Mouse (Mus musculus) hematopoietic stem cell, adult 5-6 weeks (primary cell): ENCODE measurements around the gene Plekhg4. TPM values are rescaled to one million over a fixed set of nuclear protein-coding genes. Genes with fewer than 3 reads are reported as not detected.

Experiments
- ATAC-seq, 2 experiments: fragments of 125-278 bp in 1 of 2; replicated peaks in 1 of 2; 2 replicates each; pipeline ENCODE4 v1.8.0; 2016 to 2017; ENCODE audit warnings: inconsistent platforms in 2 of 2, mild to moderate bottlenecking in 2 of 2, moderate number of reproducible peaks in 2 of 2, low read depth in 1 of 2, moderate TSS enrichment in 1 of 2; ENCODE audit not compliant: low FRiP score in 2 of 2, poor library complexity in 2 of 2, severe bottlenecking in 2 of 2, insufficient read depth in 1 of 2, low TSS enrichment in 1 of 2
- total RNA-seq: library from RNA; stranded (forward); fragments of 172-1452, 232-1000 nt; gene quantifications from 2 replicates; pipeline ENCODE4 v1.2.3, GENCODE M21; 2017

Plekhg4 gene
- total RNA-seq: 0.31 TPM in 1 of 2 replicates, not detected in the other

- no peak for ATAC-seq
Observed at GRCm38 (mm10) chr8:105373032-105373431, at the start of gene Plekhg4. TSS of gene Plekhg4 (plus strand) at chr8:105373274.

- no peak; a peak in 1 of 4 replicates for ATAC-seq
Observed at GRCm38 (mm10) chr8:105325641-105326093, 47.4 kb upstream of the Plekhg4 start.

GRCm38 (mm10) chr8:105326141-105326672 lies 46.9 kb upstream of the Plekhg4 start, which contains the start of the genes Lrrc29 and Tmem208:
TSS of gene Lrrc29 (minus strand) at chr8:105326278.
TSS of gene Tmem208 (plus strand) at chr8:105326354.
- ATAC-seq: peak; percentile 94 to 96

- no peak for ATAC-seq
Observed at GRCm38 (mm10) chr8:105326968-105327367, 46.1 kb upstream of the Plekhg4 start.

- no peak for ATAC-seq
Observed at GRCm38 (mm10) chr8:105330325-105330724, 42.7 kb upstream of the Plekhg4 start.

GRCm38 (mm10) chr8:105331469-105331868 lies 41.6 kb upstream of the Plekhg4 start:
- no peak for ATAC-seq

- ATAC-seq: no peak
Observed at GRCm38 (mm10) chr8:105331931-105332330, 41.1 kb upstream of the Plekhg4 start.

- ATAC-seq: no peak
Observed at GRCm38 (mm10) chr8:105332523-105332922, 40.6 kb upstream of the Plekhg4 start.

- ATAC-seq: no peak
Observed at GRCm38 (mm10) chr8:105336373-105337130, 36.5 kb upstream of the Plekhg4 start.

GRCm38 (mm10) chr8:105338992-105339391 lies 34.1 kb upstream of the Plekhg4 start:
- peak; percentile 52 to 54; a peak in 3 of 4 replicates for ATAC-seq

- no peak; a peak in 1 of 4 replicates for ATAC-seq
Observed at GRCm38 (mm10) chr8:105339886-105340635, 33.0 kb upstream of the Plekhg4 start.

GRCm38 (mm10) chr8:105341399-105341798 lies 31.7 kb upstream of the Plekhg4 start:
- no peak for ATAC-seq

- ATAC-seq: no peak
Observed at GRCm38 (mm10) chr8:105342768-105343167, 30.3 kb upstream of the Plekhg4 start.

GRCm38 (mm10) chr8:105343791-105344574 lies 29.1 kb upstream of the Plekhg4 start:
- ATAC-seq: no peak

- ATAC-seq: no peak
Observed at GRCm38 (mm10) chr8:105345061-105345975, 27.8 kb upstream of the Plekhg4 start.
